Mouse (Mus musculus) ovary, adult 2 months (tissue): ENCODE data around the gene Phyhd1. TPM values are rescaled to one million over a fixed set of nuclear protein-coding genes. Genes with fewer than 3 reads are reported as not detected.

Source experiments
- polyA plus RNA-seq: library from polyadenylated mRNA; depleted of rRNA; stranded (reverse); fragments of >200 nt; gene quantifications from 2 replicates; pipeline ENCODE4 v1.2.3, GENCODE M21; 2012; rRNA removed

Gene Phyhd1
- 14.2 and 19.9 TPM in 2 replicates for polyA plus RNA-seq

GRCm38 (mm10) chr2:30265767-30266253 lies at the start of gene Phyhd1:
Phyhd1 (plus strand) TSS chr2:30266203.

GRCm38 (mm10) chr2:30237199-30237880 lies 28.7 kb upstream of the Phyhd1 start, which contains the start of gene Lrrc8a:
Lrrc8a (plus strand) TSS chr2:30237715.

GRCm38 (mm10) chr2:30240267-30240666 lies 25.7 kb upstream of the Phyhd1 start, which contains the start of gene Gm28035:
Gm28035 (plus strand) TSS chr2:30240567.

GRCm38 (mm10) chr2:30280743-30281142 lies 14.7 kb downstream of the Phyhd1 start, which contains the start of gene Gm28038:
Gm28038 (plus strand) TSS chr2:30281043.

GRCm38 (mm10) chr2:30286192-30287026 lies 20.4 kb downstream of the Phyhd1 start, which contains the start of the genes Dolk and Nup188:
Dolk (minus strand) TSS chr2:30286334.
Nup188 (plus strand) TSS chr2:30286397.

Other genes with a start within 250 kb of the Phyhd1 start
- gene Wdr34, start 217.3 kb upstream of the Phyhd1 start, polyA plus RNA-seq: 82.6 and 84.6 TPM in 2 replicates
- 94.7 and 122 TPM in 2 replicates for gene Set, start 208.8 kb upstream of the Phyhd1 start, polyA plus RNA-seq
- 12.3 and 17.6 TPM in 2 replicates for gene Pkn3, start 188.5 kb upstream of the Phyhd1 start, polyA plus RNA-seq
- 122 and 132 TPM in 2 replicates for gene Zdhhc12, start 172.6 kb upstream of the Phyhd1 start, polyA plus RNA-seq
- gene Zer1, start 141.6 kb upstream of the Phyhd1 start, polyA plus RNA-seq: 93.9 and 97.8 TPM in 2 replicates
- gene Tbc1d13, start 132.5 kb upstream of the Phyhd1 start, polyA plus RNA-seq: 70.8 and 76.2 TPM in 2 replicates
- 153 and 202 TPM in 2 replicates for gene Endog, start 94.7 kb upstream of the Phyhd1 start, polyA plus RNA-seq
- 40.3 and 45.0 TPM in 2 replicates for gene Spout1, start 87.7 kb upstream of the Phyhd1 start, polyA plus RNA-seq
- gene Kyat1, start 60.4 kb upstream of the Phyhd1 start, polyA plus RNA-seq: 22.8 and 27.1 TPM in 2 replicates
- gene Lrrc8a, start 28.5 kb upstream of the Phyhd1 start, polyA plus RNA-seq: 37.6 and 50.6 TPM in 2 replicates
- gene Gm28035, start 25.6 kb upstream of the Phyhd1 start, polyA plus RNA-seq: 24.7 and 26.6 TPM in 2 replicates
- gene Gm28038, start 14.8 kb downstream of the Phyhd1 start, polyA plus RNA-seq: not detected in 2 replicates
- gene Dolk, start 20.1 kb downstream of the Phyhd1 start, polyA plus RNA-seq: 34.5 and 37.5 TPM in 2 replicates
- 61.6 and 69.2 TPM in 2 replicates for gene Nup188, start 20.2 kb downstream of the Phyhd1 start, polyA plus RNA-seq
- gene Sh3glb2, start 93.1 kb downstream of the Phyhd1 start, polyA plus RNA-seq: 247 and 249 TPM in 2 replicates
- 44.2 and 46.2 TPM in 2 replicates for gene Miga2, start 98.0 kb downstream of the Phyhd1 start, polyA plus RNA-seq
- gene Dolpp1, start 126.1 kb downstream of the Phyhd1 start, polyA plus RNA-seq: 63.2 and 66.5 TPM in 2 replicates
- gene Crat, start 149.6 kb downstream of the Phyhd1 start, polyA plus RNA-seq: 71.6 and 99.4 TPM in 2 replicates
- gene Ptpa, start 149.8 kb downstream of the Phyhd1 start, polyA plus RNA-seq: 168 and 185 TPM in 2 replicates
- gene Ier5l, start 208.0 kb downstream of the Phyhd1 start, polyA plus RNA-seq: 69.3 and 75.4 TPM in 2 replicates